Mouse (Mus musculus) 3T3-L1 (cell line): ENCODE measurements around the gene St13.
"Not testable (repeated sequence)": the region's sequence is repeated elsewhere in the genome, so short reads cannot be mapped to it uniquely, and the experiment has no call there.

Experiments
- DNase-seq: peaks from one replicate; pipeline ENCODE4 v3.0.0-alpha.2; 2015; ENCODE audit warnings: low read depth, low spot score

St13 gene

DNA sequence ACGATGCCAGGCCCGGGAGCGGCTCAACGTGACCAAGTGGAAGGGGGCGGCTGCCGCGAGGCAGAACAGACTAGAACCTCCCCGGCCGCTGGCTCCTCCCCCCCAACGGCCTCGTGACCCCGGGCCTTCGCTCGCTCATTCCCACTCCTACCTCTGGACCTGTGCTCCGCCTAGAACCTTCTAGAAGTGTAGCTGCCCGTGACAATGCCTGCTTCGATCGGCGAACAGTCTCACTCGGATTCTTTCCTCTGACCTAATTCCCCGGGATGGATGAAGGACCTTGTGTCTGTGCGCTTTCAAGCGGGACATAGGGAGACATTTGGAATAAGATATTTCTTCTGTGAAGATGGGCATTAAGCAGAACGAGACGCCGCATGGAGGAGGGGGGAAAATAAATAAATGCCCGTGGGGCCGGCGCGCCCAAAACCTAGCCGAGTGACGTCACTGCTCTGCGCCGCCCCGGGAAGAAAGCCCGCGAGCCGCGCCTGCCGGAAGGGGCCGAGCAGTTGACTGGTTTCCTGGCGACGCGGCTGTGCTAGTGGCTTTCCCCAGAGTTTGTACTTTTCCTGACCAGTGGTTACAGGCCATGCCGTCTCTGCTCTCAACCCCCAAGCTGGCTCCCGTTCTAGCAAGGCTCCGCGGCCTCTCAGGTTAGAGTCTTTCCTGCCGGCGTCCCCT, at the start of gene St13, which contains the start of gene Xpnpep3:
Gene St13 (minus strand): TSS at position 440 of the 678 bp plus-strand sequence.
Gene Xpnpep3 (plus strand): TSS at position 501 of the 678 bp plus-strand sequence.
- peak; percentile 96 for DNase-seq

GRCm38 (mm10) chr15:81448463-81448862, 48.6 kb upstream of the St13 start:
- DNase-seq, result peak; percentile 88

- DNase-seq, result no peak
Observed at GRCm38 (mm10) chr15:81439236-81439635, 39.4 kb upstream of the St13 start.

DNA sequence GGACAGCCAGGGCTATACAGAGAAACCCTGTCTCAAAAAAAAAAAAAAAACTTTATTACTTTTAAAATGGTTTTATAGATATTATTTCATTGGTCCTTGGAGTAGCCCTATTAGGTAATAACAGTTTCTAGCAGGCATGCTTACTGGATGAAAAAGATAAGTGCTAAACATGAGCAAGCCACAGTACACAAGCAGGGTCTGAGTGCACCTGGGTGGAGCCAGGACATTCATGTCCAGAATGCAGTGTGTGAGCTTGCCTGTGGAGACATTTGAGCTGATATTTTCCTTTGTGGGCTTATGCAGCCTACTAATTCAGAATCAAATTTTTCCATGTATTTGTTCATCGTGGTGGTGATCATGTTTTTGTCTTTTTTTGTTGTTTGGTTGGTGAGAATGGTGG, 38.5 kb upstream of the St13 start:
- no peak for DNase-seq

DNA sequence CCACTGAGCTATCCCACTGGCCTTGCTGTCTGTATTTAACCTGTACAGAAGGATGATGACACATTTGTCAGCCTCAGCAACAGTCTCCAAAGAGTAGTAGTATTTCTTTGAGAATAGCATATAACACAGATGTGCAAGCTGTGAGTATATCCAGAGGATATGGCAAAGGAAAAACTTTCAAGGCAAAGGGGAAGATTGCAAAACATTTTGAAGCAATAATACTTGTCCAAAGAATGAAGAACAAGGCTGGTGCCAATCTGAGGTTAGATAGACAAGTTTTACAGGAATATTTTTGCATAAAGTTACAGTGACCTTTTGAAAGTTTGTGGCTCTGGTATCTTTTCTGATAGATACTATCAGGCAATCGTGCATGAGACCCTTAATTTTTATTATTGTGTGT, 31.3 kb upstream of the St13 start:
- DNase-seq, result no peak

DNA sequence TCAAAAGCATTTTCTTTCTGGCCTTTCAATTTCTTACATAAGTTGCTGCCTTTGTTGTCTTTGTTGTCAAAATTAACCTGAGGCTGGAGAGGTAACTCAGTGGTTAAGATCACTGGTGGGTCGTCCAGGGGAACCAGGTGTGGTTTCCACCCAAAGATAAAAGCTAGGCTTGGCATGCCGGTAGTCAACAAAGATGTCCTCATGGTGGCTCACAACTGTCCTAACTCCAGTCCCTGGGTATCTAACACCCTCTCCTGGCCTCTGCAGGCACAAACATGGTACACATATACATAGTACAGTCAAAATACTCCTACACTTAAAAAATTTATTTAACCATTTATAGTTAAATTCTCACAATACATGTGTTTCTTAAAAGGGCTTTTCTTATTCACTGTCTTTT, 28.1 kb upstream of the St13 start:
- DNase-seq, result no peak

DNA sequence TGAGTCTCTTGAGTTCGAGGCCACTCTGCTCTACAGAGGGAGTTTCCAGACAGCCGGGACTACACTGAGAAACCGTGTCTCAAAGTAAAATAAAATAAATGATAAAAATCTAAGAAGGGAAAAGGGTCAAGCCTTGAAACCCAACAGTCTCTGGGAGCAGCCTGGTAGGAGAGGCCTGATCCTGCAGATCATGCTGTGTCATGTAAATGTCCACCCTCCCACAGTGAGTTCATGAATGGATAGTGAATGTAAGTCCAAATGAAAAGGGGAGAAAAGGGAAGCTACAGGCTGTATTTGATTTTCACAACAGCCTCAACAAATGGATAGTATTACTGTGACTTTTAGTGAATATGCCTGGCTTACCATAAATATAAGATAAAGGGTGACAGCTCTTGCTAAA, 25.4 kb upstream of the St13 start:
- DNase-seq, result no peak

GRCm38 (mm10) chr15:81422156-81422681, 22.3 kb upstream of the St13 start:
- no peak for DNase-seq

DNA sequence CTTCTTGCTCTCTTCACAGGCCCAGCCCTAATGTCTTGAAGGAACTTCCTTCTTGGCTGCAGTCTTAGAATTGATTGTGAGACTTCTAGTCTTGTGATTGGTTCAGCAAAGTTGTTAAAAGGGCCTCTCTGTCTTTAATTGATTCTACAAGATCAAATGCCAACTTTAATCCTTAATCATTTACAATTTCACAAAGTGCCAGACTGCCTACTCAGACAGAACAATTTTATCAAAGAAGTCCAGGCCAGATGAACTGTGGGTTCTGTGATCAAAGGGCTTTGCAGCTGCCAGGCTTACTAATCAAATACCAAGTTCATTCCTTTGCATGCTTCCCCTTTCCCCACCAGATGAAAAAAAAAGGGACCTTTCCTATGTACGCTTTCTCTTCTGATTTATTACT, 21.6 kb upstream of the St13 start:
- DNase-seq, result no peak

DNA sequence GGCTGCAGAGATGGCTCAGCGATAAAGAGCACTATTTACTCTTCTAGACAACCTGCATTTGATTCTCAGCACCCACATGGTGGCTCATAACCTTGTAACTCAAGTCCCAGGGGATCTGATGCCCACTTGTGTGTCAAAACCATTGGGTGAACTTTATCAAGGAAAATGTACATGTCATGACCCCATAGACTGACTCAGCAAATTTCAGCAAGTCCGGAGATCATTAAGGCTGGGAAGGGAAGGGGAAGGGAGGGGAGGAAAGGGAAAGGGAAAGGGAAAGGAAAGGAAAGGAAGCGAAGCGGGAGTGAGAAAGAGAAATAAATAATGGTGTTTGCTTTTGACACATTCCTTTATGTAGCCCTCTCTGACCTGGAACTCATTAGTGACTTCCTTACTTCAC, 18.2 kb upstream of the St13 start:
- no peak for DNase-seq

GRCm38 (mm10) chr15:81416763-81417310, 17.0 kb upstream of the St13 start:
- not testable (repeated sequence) for DNase-seq

GRCm38 (mm10) chr15:81408199-81408598, 8.3 kb upstream of the St13 start, which contains the start of gene Dnajb7:
Dnajb7 (minus strand) TSS chr15:81408299.
- DNase-seq, result no peak

DNA sequence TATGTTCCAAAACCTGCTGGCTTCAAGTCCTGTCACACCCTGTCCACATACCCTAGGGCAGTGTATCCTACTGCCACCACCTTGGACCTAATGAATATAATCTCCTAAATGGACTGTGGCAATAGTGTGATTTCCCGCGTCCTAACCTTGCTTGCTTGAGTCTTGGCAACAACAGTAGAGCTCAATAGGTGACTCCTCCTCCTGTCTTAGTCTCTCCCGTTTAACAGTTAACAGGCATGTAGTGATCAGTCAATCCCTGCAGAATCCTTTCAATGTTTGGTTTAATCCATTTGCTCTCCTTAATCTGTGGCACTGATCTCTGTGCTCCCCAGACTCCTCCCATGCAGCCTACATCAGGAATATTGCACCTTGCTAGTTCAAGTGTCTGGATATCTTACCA, 5.1 kb upstream of the St13 start:
- DNase-seq, result no peak

- DNase-seq, result no peak
Observed at GRCm38 (mm10) chr15:81399297-81399637, 610 bp downstream of the St13 start.

GRCm38 (mm10) chr15:81398189-81398588, 1.7 kb downstream of the St13 start:
- DNase-seq, result peak; percentile 10

DNA sequence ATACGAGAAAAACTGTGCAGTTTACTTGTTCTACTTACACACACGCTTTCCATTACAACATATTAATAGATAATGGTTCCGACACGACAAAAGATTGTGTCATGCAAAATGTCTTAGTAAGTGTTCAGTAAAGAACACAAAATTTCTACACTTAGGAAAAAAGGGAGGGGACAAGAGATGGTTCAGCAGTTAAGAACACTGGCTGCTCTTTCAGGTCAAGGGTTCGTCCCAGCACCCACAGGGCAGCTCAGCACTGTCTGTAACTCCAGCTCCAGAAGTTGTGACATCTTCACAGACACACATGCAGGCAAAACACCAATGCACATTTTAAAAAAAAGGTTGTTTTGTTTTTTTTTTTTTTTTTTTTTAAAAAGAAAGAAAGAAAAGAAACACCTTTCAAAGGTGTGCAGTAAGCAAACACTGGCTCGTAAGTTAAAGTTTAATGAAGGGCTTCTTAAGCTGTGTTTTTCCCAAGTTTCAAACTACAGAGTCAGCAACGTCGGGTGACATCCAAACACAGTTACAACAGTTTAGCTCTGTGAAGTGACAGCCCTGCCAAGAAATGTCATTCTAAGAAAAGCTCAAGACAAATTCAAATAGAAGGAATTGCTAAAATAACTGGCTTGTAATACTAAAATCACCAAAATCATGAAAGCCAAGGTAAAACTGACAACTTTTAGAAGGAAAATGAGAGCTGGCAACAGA, 5.5 kb downstream of the St13 start:
- no peak for DNase-seq

DNA sequence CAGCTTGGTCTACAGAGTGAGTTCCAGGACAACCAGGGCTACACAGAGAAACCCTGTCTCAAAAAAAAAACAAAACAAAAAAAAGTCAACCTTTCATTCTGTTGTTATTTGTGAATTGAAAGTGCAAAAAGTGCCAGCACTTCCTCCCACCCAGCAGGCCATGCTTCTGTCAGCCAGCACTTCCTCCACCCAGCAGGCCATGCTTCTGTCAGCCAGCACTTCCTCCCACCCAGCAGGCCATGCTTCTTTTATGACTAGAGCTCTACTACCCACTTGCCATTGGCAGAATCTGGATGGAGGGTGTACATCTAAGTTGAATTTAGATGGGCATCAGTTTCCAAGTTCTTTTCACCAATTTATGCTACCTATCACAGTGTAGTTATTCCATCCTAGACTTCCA, 6.9 kb downstream of the St13 start:
- no peak for DNase-seq

DNA sequence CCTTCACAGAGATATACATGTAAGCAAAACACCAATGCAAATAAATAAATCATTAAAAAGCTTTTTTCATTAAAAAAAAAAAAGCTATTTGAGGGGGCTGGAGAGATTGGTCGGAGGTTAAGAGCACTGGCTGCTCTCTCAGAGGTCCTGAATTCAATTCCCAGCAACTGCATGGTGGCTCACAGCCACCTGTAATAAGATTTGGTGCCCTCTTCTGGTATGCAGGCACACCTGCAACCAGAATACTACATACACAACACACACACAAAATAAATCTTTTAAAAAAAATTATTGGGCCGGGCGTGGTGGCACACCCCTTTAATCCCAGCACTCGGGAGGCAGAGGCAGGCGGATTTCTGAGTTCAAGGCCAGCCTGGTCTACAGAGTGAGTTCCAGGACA, 13.6 kb downstream of the St13 start:
- DNase-seq, result no peak

- DNase-seq, result no peak
Observed at GRCm38 (mm10) chr15:81378845-81379244, 21.0 kb downstream of the St13 start.

DNA sequence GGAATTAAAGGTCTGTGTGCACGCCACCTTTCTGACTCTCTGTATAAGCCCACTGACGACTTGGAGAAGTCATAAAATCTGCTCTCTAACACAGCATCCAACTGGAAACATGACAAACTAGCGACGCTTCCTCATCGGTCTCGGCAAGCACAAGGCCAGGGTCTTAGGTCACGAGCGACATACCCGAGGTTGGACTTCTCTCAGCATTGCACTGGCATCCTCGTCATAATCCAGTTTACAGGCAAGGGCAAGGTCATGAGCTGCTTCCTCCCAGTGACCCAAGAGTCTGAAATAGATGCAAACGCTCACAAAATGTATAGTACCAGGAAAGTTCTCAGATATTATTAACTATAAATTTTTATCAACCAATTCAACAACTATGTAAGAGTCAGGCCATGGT, 25.3 kb downstream of the St13 start:
- DNase-seq, result no peak

- DNase-seq, result no peak
Observed at GRCm38 (mm10) chr15:81370356-81370755, 29.5 kb downstream of the St13 start.

- no peak for DNase-seq
Observed at GRCm38 (mm10) chr15:81368601-81369000, 31.3 kb downstream of the St13 start.

DNA sequence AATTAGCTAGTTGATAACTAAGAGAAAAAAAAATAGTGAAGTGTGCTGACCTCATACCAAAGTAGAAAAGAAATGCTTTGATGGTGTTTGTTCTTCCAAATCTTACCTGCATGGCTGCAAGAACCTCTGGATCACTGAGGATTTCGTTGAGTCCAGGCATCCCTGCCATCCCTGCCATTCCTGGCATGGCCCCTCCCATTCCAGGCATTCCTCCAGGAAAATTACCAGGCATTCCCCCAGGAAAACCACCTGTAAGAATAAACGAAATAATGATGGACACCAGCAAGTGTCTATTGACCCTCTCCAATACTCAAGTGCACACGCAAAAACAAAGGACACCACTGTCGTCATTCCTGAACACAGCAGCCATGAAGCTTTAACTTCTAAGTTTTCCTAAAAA, 33.6 kb downstream of the St13 start:
- DNase-seq, result no peak
